Mouse (Mus musculus): ENCODE measurements at regions not wholly inside any gene's neighbourhood (a gene's known extent, or its start where the extent isn't known, plus 50 kb on each side); places are given as distances from the start of the nearest gene placed in this dataset.
A peak's percentile ranks its signal among the peaks of the same experiment; 100 is the strongest.
"Not testable (repeated sequence)": the region's sequence is repeated elsewhere in the genome, so short reads cannot be mapped to it uniquely, and the experiment has no call there.

DNA sequence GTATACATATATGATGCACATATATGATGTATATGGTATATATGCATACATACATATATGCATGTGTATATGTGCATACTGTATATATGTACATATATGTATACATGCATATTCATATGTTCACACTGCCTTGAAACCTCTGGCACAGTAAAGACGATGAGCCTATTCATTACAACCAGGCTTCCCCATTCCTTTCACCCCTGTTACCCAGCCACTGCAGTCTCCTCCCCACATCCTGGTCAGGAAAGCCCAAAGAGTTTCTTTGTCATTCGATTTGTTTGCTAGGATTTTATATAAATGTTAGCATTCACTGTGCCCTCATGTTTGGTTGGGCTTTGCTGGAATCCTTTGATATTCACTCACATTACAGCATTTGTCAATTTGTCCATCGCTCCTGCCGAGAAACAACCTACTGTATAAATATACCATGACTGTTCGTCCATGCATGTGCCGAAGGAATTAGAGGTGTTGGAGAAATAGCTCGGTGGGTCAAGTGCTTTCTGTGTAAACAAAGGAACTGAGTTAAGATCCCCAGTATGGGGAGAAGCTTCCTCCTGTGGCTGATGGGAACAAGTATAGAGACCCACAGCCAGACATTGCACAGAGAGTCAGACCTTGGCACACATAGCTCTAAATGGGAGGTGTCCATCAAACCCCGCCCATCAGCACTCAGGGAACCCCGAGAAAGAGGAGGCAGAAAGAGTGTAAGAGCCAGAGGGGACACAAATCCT, 81.0 kb upstream of the Dars start:
- no peak overlapping the region for H3K27ac ChIP-seq (ENCODE audit: insufficient read depth, low read length)
- no peak overlapping the region for H3K4me3 ChIP-seq (ENCODE audit: low read depth, low read length)
- H3K9ac ChIP-seq (ENCODE audit: low read depth, poor library complexity, severe bottlenecking): no peak overlapping the region
- no peaks in the 10 kb centered on the region for H3K9me3 ChIP-seq (replicated peaks; ENCODE audit: control insufficient read depth, insufficient read depth, low read length, poor library complexity, severe bottlenecking)
- no peaks in the 10 kb centered on the region for H3K27me3 ChIP-seq (ENCODE audit: control insufficient read depth, insufficient read depth, low read length, poor library complexity, severe bottlenecking)
- no peaks in the 10 kb centered on the region for H3K36me3 ChIP-seq (ENCODE audit: control insufficient read depth, insufficient read depth, low read length, poor library complexity, severe bottlenecking)
- H3K4me1 ChIP-seq (ENCODE audit: control insufficient read depth, insufficient read depth, low read length): no peaks in the 10 kb centered on the region
- TF ChIP-seq POLR2A (IDR thresholded peaks at IDR 0.05; ENCODE audit: insufficient read depth, low read length) (no peak), CTCF (IDR thresholded peaks at IDR 0.05; ENCODE audit: low read depth, low read length) (no peak), EP300 (IDR thresholded peaks at IDR 0.05; ENCODE audit: insufficient read depth, low read depth, low read length) (no peak)

DNA sequence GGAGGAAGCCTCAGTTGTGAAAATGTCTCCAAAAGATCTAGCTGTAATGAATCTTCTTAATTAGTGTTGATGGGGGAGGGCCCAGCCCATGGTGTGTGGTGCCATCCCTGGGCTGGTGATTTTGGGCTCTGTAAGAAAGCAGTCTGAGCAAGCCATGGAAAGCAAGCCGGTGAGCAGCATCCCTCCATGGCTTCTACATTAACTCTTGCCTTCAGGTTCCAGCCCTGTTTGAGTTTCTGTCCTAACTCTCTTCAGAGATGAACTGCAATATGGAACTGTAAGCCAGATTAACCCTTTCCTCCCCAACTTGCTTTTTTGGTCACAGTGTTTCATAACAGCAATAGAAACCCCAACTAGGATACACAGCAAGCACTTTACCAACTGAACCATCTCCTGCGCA, 75.1 kb upstream of the Dars start:
- no peak overlapping the region for H3K27ac ChIP-seq (ENCODE audit: insufficient read depth, low read length)
- no peaks in the 10 kb centered on the region for H3K36me3 ChIP-seq (ENCODE audit: control insufficient read depth, insufficient read depth, low read length, poor library complexity, severe bottlenecking)
- no peaks in the 10 kb centered on the region for H3K27me3 ChIP-seq (ENCODE audit: control insufficient read depth, insufficient read depth, low read length, poor library complexity, severe bottlenecking)
- H3K9ac ChIP-seq (ENCODE audit: low read depth, poor library complexity, severe bottlenecking): no peak overlapping the region
- H3K9me3 ChIP-seq (replicated peaks; ENCODE audit: control insufficient read depth, insufficient read depth, low read length, poor library complexity, severe bottlenecking): no peaks in the 10 kb centered on the region
- TF ChIP-seq CTCF (IDR thresholded peaks at IDR 0.05; ENCODE audit: low read depth, low read length) (no peak), EP300 (IDR thresholded peaks at IDR 0.05; ENCODE audit: insufficient read depth, low read depth, low read length) (no peak), POLR2A (IDR thresholded peaks at IDR 0.05; ENCODE audit: insufficient read depth, low read length) (no peak)
- H3K4me1 ChIP-seq (ENCODE audit: control insufficient read depth, insufficient read depth, low read length): no peaks in the 10 kb centered on the region
- H3K4me3 ChIP-seq (ENCODE audit: low read depth, low read length): no peak overlapping the region

DNA sequence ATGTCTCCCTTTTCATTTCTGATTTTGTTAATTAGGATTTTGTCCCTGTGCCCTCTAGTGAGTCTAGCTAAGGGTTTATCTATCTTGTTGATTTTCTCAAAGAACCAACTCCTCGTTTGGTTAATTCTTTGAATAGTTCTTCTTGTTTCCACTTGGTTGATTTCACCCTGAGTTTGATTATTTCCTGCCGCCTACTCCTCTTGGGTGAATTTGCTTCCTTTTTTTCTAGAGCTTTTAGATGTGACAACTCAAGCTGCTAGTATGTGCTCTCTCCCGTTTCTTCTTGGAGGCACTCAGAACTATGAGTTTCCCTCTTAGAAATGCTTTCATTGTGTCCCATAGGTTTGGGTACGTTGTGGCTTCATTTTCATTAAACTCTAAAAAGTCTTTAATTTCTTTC, 70.0 kb upstream of the Dars start:
- H3K4me1 ChIP-seq (ENCODE audit: control insufficient read depth, insufficient read depth, low read length); H3K4me3 ChIP-seq (ENCODE audit: low read depth, low read length); H3K9me3 ChIP-seq (replicated peaks; ENCODE audit: control insufficient read depth, insufficient read depth, low read length, poor library complexity, severe bottlenecking); H3K36me3 ChIP-seq (ENCODE audit: control insufficient read depth, insufficient read depth, low read length, poor library complexity, severe bottlenecking); H3K27me3 ChIP-seq (ENCODE audit: control insufficient read depth, insufficient read depth, low read length, poor library complexity, severe bottlenecking); H3K27ac ChIP-seq (ENCODE audit: insufficient read depth, low read length); H3K9ac ChIP-seq (ENCODE audit: low read depth, poor library complexity, severe bottlenecking): not testable (repeated sequence)

DNA sequence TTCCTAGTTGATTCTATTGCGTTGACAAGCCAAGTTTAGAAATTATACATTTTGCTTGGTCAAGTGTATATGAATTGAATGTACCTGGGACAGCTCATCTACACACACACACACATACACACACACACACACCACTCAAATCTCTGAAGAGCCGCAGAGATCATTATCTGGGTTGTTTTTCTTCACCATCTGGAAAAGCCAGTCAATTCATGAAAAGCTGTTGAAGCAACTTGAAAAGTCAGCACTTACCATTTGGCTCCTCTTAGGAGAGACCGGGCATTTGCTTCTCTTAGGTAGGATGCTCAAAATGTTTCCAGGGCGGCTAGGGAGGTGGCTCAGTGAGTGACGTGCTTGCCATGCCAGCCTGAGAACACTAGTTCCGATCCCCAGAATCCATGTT, 61.2 kb upstream of the Dars start:
- H3K27me3 ChIP-seq (ENCODE audit: control insufficient read depth, insufficient read depth, low read length, poor library complexity, severe bottlenecking): no peaks in the 10 kb centered on the region
- H3K9ac ChIP-seq (ENCODE audit: low read depth, poor library complexity, severe bottlenecking): no peak overlapping the region
- no peak overlapping the region for H3K27ac ChIP-seq (ENCODE audit: insufficient read depth, low read length)
- H3K4me1 ChIP-seq (ENCODE audit: control insufficient read depth, insufficient read depth, low read length): no peaks in the 10 kb centered on the region
- H3K36me3 ChIP-seq (ENCODE audit: control insufficient read depth, insufficient read depth, low read length, poor library complexity, severe bottlenecking): no peaks in the 10 kb centered on the region
- no peak overlapping the region for H3K4me3 ChIP-seq (ENCODE audit: low read depth, low read length)
- no peak for TF ChIP-seq POLR2A (IDR thresholded peaks at IDR 0.05; ENCODE audit: insufficient read depth, low read length)
- no peak for TF ChIP-seq EP300 (IDR thresholded peaks at IDR 0.05; ENCODE audit: insufficient read depth, low read depth, low read length)
- TF ChIP-seq CTCF (IDR thresholded peaks at IDR 0.05; ENCODE audit: low read depth, low read length): no peak
- no peaks in the 10 kb centered on the region for H3K9me3 ChIP-seq (replicated peaks; ENCODE audit: control insufficient read depth, insufficient read depth, low read length, poor library complexity, severe bottlenecking)

DNA sequence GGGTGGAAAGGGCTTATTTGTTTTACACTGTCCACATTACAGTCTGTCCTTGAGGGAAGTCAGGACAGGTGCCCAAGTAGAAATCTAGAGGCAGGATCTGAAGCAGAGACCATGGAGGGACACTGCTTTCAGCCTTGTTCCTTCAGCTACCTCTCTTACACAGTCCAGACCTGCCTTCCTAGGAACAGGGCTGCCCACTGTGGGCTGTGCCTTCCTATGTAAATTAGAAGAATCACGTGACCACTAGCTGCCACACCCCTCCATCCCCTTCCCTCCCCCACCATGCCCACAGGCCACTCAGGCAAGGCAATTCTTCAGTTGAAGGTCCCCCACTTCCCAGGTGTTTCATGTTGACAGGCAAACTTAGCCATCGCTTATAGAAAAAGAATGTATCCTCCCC, 60.5 kb upstream of the Dars start:
- H3K4me1 ChIP-seq (ENCODE audit: control insufficient read depth, insufficient read depth, low read length): no peaks in the 10 kb centered on the region

DNA sequence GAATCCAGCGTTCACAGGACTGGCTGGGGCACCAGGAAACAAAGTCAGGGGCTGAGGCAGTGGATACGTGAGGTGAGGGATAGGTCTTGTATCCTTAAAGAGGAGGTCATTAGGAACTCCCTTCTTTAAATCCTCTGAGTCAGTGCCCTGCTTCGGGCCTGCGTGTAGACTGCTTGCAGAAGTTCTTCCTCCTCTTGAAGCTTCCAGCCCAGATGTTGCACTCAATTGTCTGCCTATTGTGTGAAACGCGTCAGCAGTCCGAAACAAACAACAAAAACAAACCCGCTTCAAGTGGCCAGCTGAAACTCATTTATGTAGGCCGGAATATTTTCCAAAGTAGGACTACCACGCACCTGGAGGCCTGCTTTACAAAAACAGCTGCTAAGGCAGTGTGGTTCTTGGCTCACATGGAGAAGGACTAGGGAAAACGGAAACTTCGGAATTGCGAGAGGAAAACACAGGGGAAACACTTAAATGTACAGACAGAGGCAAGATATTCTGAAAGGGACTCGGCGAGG, 55.6 kb upstream of the Dars start:
- H3K36me3 ChIP-seq (ENCODE audit: control insufficient read depth, insufficient read depth, low read length, poor library complexity, severe bottlenecking): no peaks in the 10 kb centered on the region
- H3K9ac ChIP-seq (ENCODE audit: low read depth, poor library complexity, severe bottlenecking): no peak overlapping the region
- H3K9me3 ChIP-seq (replicated peaks; ENCODE audit: control insufficient read depth, insufficient read depth, low read length, poor library complexity, severe bottlenecking): no peaks in the 10 kb centered on the region
- H3K4me1 ChIP-seq (ENCODE audit: control insufficient read depth, insufficient read depth, low read length): no peaks in the 10 kb centered on the region
- no peak overlapping the region for H3K4me3 ChIP-seq (ENCODE audit: low read depth, low read length)
- TF ChIP-seq POLR2A (IDR thresholded peaks at IDR 0.05; ENCODE audit: insufficient read depth, low read length) (no peak), CTCF (IDR thresholded peaks at IDR 0.05; ENCODE audit: low read depth, low read length) (no peak), EP300 (IDR thresholded peaks at IDR 0.05; ENCODE audit: insufficient read depth, low read depth, low read length) (0 out of 2 replicates have a peak, but pooled peaks have one; percentile 41)
- H3K27me3 ChIP-seq (ENCODE audit: control insufficient read depth, insufficient read depth, low read length, poor library complexity, severe bottlenecking): no peaks in the 10 kb centered on the region; the same call in 1 of the 2 replicates
- H3K27ac ChIP-seq (ENCODE audit: insufficient read depth, low read length): no peak overlapping the region

More for the DNA sequence above, 60.5 kb upstream of the Dars start:
- Histone ChIP-seq H3K9me3 (replicated peaks; ENCODE audit: control insufficient read depth, insufficient read depth, low read length, poor library complexity, severe bottlenecking) (no peaks in the 10 kb centered on the region), H3K9ac (ENCODE audit: low read depth, poor library complexity, severe bottlenecking) (no peak overlapping the region), H3K4me3 (ENCODE audit: low read depth, low read length) (no peak overlapping the region), H3K27me3 (ENCODE audit: control insufficient read depth, insufficient read depth, low read length, poor library complexity, severe bottlenecking) (no peaks in the 10 kb centered on the region), H3K36me3 (ENCODE audit: control insufficient read depth, insufficient read depth, low read length, poor library complexity, severe bottlenecking) (no peaks in the 10 kb centered on the region), H3K27ac (ENCODE audit: insufficient read depth, low read length) (no peak overlapping the region)
- TF ChIP-seq CTCF (IDR thresholded peaks at IDR 0.05; ENCODE audit: low read depth, low read length) (no peak), EP300 (IDR thresholded peaks at IDR 0.05; ENCODE audit: insufficient read depth, low read depth, low read length) (no peak), POLR2A (IDR thresholded peaks at IDR 0.05; ENCODE audit: insufficient read depth, low read length) (no peak)
